Mouse (Mus musculus): Measurements from ENCODE around the gene Ssh1.

The Ssh1 gene

DNA sequence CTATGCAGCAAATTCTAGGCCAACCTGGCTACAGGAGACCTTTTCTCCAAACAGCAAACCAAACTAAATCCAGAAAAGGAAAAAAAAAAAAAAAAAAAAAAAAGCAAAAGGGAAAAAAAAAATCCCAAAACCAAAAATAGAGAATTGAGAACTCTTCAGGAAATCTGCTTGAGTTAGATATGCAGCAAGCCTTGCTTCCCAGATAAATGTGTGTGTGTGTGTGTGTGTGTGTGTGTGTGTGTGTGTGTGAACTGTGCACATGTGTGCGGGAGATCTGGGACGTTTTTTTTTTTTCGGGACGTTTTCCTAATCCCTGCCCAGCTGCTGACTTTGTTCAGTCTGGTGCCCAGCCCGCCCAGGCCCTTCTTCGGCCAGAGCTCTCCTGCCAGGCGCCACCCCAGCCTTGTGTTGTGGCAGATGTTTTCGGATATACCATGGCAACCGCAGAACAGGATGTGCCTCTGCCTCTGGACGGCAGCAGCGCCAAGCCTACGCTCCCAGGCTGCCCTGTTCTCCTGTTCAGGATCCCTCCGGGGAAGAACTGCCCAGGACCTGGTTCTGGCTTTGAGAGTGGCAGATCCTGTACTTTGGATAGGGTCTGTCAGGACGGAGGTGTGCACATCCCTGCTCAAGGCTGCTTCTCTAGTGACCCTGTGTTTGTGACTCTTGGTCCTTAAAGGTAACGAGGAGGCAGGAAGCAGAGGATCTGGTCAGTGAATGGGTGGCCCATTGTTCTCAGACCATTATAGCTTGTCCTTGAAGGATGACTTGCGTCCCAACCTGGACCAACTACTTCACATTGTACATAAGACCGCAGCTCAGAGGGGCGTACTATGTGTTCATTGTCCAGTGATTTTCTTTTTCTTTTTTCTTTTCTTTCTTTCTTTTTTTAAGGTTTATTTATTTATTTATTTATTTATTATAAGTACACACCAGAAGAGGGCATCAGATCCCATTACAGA is 62.8 kb downstream of the Ssh1 start:
- DNase-seq (ENCODE audit: low spot score in 2 of 2) = no peak

GRCm38 (mm10) chr5:113929950-113930647 is 63.6 kb downstream of the Ssh1 start:
- DNase-seq (ENCODE audit: low spot score in 2 of 2) = no peak

GRCm38 (mm10) chr5:113929526-113929925 is 64.2 kb downstream of the Ssh1 start:
- DNase-seq (ENCODE audit: low spot score in 2 of 2) = no peak

DNA sequence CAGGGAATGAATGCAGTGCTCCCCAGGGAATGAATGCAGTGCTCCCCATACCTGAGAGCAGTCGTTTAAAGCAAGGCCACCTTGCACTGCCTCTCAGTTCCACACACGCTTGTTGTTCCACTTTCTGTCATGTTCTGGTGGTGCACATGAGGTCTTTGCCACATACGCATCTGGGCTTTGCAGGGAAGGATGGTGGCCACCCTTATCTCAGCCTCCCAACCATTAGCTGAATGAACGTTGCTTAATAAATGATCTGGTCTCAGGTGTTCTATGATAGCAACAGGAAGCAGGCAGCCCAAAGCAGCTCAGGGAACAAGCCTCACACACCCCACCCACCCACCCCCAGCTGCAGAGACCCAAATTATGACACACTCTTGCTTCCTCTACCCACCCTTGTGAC is 69.1 kb downstream of the Ssh1 start:
- DNase-seq (ENCODE audit: low spot score in 2 of 2) = no peak

GRCm38 (mm10) chr5:113921310-113922166 is 72.2 kb downstream of the Ssh1 start:
- DNase-seq (ENCODE audit: low spot score in 2 of 2) = no peak

GRCm38 (mm10) chr5:113919060-113919459 is 74.6 kb downstream of the Ssh1 start:
- DNase-seq (ENCODE audit: low spot score in 2 of 2) = no peak

DNA sequence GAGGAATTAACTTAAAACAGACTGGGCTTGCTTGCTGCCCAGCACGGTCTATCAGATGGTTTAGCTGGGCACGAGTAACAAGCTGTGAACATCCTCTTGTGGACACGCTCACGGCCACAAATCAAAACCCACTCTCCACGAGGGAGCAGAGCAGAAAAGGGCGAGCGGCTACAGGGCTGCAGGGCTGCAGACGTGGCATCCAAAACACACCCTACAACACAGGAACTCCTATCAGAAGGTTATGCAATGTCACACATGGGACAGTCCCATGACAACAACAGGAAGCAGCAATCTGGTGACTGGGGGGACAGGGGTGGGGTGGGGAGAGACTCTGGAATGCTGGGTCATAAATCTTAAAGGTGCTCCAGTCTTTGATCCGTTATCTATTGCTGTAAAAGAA is 75.0 kb downstream of the Ssh1 start:
- DNase-seq (ENCODE audit: low spot score in 2 of 2) = no peak

DNA sequence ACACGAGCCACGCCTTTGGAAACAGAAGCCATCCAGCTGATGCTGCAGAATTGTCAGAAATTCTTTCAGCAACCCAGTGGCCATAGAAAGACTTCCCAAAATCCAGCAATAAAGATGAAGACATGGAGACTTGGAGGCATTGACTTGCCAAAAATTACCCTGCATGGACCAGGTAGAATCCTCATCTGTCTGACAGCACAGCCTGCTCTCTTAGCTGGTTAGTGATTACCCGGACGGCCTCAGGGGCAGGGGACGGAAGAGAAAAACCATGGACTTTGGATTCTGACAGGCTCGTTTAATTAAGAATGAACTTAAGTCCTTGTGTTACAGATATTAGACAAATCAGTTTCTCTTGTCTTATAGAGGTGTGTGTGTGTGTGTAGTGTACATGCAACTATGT is 83.0 kb downstream of the Ssh1 start:
- DNase-seq (ENCODE audit: low spot score in 2 of 2) = no peak

DNA sequence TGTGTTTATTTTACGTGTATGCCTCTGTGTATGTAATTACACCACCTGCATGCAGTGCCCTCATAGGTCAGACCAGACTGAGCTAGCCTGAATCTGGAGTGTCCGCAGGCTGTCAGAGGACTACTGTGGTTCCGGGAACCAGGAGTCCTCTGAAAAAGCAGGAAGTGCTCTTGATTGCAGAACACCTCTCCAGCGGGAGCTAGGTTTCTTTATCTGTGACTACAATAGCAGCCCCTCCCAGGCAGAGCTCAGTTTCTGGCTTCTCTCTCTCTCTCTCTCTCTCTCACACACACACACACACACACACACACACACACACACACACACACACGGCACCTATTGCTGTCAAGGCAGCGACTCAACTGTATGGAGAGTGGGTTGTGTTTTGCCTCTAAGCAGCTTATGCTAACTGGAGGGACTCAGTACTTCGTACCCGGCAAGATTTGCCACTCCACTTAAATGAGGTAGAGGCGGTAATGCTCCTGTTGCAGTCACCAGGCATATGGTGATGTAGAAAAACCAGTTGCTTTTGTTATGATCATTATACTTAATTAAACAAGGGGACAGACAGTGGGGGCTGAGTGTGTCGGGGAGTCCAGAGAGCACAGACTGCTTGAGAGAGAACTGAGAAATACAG is 83.5 kb downstream of the Ssh1 start:
- DNase-seq (ENCODE audit: low spot score in 2 of 2) = no peak

- DNase-seq (ENCODE audit: low spot score in 2 of 2) = peak; percentile 94 to 99
Observed at GRCm38 (mm10) chr5:113908592-113909441, 84.9 kb downstream of the Ssh1 start, which contains the start of gene Coro1c. Coro1c (minus strand) TSS chr5:113908758.

GRCm38 (mm10) chr5:113907786-113908567 is 85.7 kb downstream of the Ssh1 start:
- peak in 1 of 2 experiments; percentile 55 for DNase-seq (ENCODE audit: low spot score in 2 of 2)

- DNase-seq (ENCODE audit: low spot score in 2 of 2) = no peak
Observed at GRCm38 (mm10) chr5:113906958-113907735, 86.5 kb downstream of the Ssh1 start.

GRCm38 (mm10) chr5:113904987-113905386 is 88.7 kb downstream of the Ssh1 start:
- no peak for DNase-seq (ENCODE audit: low spot score in 2 of 2)

DNA sequence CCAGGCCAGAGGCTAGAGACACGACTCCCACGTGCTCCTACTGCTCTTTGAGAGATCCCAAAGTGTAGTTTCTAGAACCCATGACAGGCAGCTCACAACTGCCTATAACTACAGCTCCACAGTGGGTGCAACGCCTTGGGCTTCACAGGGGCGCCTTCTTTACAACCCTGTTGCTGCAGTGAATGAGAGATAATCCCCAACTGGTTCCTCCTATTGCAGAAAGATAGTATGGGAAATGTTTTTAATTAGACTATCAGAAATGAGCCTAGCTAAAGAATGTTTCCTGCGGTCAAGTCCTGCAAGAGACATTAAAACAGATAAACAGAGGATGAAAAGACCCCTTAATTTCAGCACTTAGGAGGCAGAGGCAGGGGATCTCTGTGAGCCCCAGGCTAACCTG is 90.7 kb downstream of the Ssh1 start:
- no peak for DNase-seq (ENCODE audit: low spot score in 2 of 2)

DNA sequence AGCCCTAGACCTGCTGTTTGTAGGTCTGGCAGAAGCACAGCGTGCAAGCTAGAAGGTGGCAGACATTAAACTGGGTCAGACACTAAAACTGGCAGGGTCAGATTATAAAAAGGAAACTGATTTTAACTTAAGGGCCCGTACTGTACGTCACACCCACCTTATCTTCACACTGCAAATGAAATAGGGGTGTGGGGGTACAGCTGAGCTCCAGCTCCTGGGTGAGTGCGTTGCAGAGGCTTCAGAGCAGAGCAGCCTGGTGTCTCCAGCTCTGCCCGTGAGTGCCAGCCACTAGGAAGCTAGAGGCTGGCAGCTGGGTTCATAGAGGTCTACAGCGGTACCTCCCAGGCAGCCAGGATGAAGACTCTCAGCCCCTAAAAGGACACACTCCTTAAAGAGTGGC is 91.7 kb downstream of the Ssh1 start:
- DNase-seq (ENCODE audit: low spot score in 2 of 2) = no peak

GRCm38 (mm10) chr5:113901074-113901571 is 92.6 kb downstream of the Ssh1 start:
- no peak for DNase-seq (ENCODE audit: low spot score in 2 of 2)

GRCm38 (mm10) chr5:113899543-113899942 is 94.2 kb downstream of the Ssh1 start:
- no peak for DNase-seq (ENCODE audit: low spot score in 2 of 2)

DNA sequence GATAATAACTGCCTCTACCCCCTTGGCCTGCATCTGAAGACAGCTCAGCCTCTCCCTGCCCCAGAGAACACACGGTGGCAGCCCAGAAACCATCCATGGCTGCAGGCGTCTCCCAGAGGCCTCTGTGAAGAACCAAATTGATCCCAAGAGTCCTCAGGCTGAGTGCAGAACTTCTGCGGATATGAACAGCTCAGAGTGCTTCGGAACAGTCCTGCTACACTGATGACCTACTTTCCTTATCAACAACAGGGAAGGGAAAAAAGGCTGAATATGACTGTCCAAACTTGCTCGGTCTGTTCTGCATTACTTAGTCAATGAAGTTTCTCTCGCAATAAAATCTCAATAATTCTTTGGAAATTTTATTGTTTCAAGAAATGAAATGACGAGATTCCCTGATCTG is 101.7 kb downstream of the Ssh1 start:
- DNase-seq (ENCODE audit: low spot score in 2 of 2) = no peak

DNA sequence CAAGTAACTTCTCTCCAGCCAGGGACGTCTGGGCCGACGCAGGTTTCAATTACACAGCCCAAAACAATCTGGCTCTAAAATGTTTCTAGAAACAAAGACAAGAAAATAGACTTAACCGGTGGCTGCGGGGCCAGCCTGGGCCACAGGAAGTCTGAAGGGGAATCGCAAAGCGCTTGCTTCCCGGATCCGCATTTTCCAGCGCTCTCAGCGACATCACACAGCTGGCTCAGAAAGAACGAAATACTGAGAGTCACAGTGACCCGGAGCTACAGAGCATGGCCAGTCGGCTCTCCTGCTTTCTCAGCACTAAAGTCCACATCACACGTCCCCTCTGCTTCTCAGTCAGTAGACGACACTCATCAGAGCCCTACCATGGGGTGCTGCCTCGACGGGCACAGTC is 102.8 kb downstream of the Ssh1 start:
- no peak for DNase-seq (ENCODE audit: low spot score in 2 of 2)

Measured in left cerebral cortex, adult 9 months (tissue).